Mouse (Mus musculus) embryonic facial prominence, embryonic 13.5 days (tissue): ENCODE measurements around the gene Dnah11. TPM values are rescaled to one million over a fixed set of nuclear protein-coding genes. Genes with fewer than 3 reads are reported as not detected.

Experiments used
- ATAC-seq: fragments of 200-750 bp; cut with Nextera tagmentation; 2 replicates; pipeline ENCODE4 v1.8.0; 2017; ENCODE audit warnings: low read depth; ENCODE audit not compliant: insufficient number of reproducible peaks, insufficient read depth, low FRiP score, low TSS enrichment
- H3K27ac ChIP-seq: fragments of 300-500 bp; sonication (generic); 2 replicates; pipeline ENCODE4 v1.5.1; 2015; ENCODE audit warnings: moderate library complexity, mild to moderate bottlenecking, inconsistent platforms
- H3K27me3 ChIP-seq: fragments of 300-500 bp; sonication (generic); 2 replicates; pipeline ENCODE4 v1.6.1; 2015; ENCODE audit warnings: mild to moderate bottlenecking, inconsistent platforms
- H3K36me3 ChIP-seq: fragments of 300-500 bp; sonication (generic); 2 replicates; pipeline ENCODE4 v1.6.1; 2015; ENCODE audit warnings: mild to moderate bottlenecking, inconsistent platforms
- H3K4me1 ChIP-seq: fragments of 300-500 bp; sonication (generic); 2 replicates; pipeline ENCODE4 v1.6.1; 2015; ENCODE audit warnings: inconsistent platforms
- H3K4me2 ChIP-seq: fragments of 300-500 bp; sonication (generic); 2 replicates; pipeline ENCODE4 v1.6.1; 2015; ENCODE audit warnings: moderate library complexity, mild to moderate bottlenecking, inconsistent platforms
- H3K4me3 ChIP-seq: fragments of 300-500 bp; sonication (generic); 2 replicates; pipeline ENCODE4 v1.5.1; 2015; ENCODE audit warnings: mild to moderate bottlenecking, inconsistent platforms
- H3K9ac ChIP-seq: fragments of 300-500 bp; sonication (generic); 2 replicates; pipeline ENCODE4 v1.6.1; 2015; ENCODE audit warnings: mild to moderate bottlenecking, inconsistent platforms
- H3K9me3 ChIP-seq: fragments of 300-500 bp; sonication (generic); 2 replicates; pipeline ENCODE4 v1.6.1; 2016; ENCODE audit warnings: inconsistent platforms
- WGBS: fragments of 180-500 bp; shearing (Covaris S2); methylation state at CpG from one replicate; pipeline ENCODE4 v1.1.7; 2015; ENCODE audit warnings: mixed read lengths; 5-methylcytosine and 5-hydroxymethylcytosine counted together
- polyA plus RNA-seq: library from polyadenylated mRNA; unstranded; fragments of >200 nt; fragmentation: Nextera tagmentation; extraction: Ambion mirVana; gene quantifications from 2 replicates; pipeline ENCODE4 v1.2.1, GENCODE M21; 2015

Dnah11 gene
- polyA plus RNA-seq, 1 experiment from 2014 or later: 0.22 TPM

DNA sequence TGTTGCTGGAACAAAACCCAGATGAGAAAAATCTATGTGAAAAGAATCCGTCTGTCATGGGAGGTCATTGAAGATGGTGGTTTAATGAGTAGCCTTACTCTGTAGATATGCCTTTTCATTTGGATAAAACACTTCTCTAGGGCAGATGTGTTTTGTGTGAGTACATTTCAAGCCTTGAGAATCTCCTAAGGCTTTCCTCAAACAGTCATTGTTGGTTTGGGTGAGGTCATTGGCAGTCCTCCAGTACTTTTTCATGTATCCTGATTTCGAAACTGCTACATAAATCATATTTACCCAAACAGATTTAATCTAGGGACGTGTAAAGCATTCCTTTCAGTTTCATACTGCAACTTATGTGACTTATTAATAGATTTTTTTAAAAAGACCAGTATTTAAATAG lies 370.5 kb downstream of the Dnah11 start:
- WGBS: 71% methylated on average over 3 of the region's 3 CpGs
- Histone ChIP-seq H3K9me3 (no peaks in the 10 kb centered on the region), H3K27ac (no peak overlapping the region), H3K4me2 (no peak overlapping the region), H3K27me3 (no peaks in the 10 kb centered on the region), H3K9ac (no peak overlapping the region), H3K4me1 (peaks cover 3% of the 10 kb centered on the region; the same call in 1 of the 2 replicates), H3K4me3 (no peak overlapping the region), H3K36me3 (no peaks in the 10 kb centered on the region)
- ATAC-seq: no peak

Other genes with a start within 250 kb of the Dnah11 start
- gene Sp4, start 102.4 kb upstream of the Dnah11 start, polyA plus RNA-seq: 8.8 and 9.5 TPM in 2 replicates